Mouse (Mus musculus): ENCODE measurements around the gene Sun3. TPM values are rescaled to one million over a fixed set of nuclear protein-coding genes. Genes with fewer than 3 reads are reported as not detected.
A peak's percentile ranks its signal among the peaks of the same experiment; 100 is the strongest.

The Sun3 gene
- polyA plus RNA-seq, 1 experiment = not detected

DNA sequence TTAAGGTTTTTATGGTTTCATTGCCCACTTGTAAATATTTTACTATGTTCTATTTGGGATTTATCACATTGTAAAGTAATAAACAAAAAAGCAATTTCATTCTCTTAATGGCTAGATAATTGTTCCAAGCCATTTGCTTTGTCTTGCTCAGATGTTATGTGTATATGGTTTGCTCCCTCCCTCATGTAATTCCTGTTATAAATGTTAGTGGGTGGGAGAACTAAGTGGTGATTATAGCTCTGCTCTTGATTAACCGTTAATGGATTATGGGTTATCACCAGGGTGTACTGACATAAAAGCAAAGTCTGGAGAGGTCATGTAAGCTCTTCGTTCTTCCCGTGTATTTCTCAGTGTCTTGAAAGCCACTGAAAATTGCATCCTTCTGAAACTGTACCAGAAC, 34.1 kb downstream of the Sun3 start:
- no peak for TF ChIP-seq CTCF (IDR thresholded peaks at IDR 0.05; ENCODE audit: control insufficient read depth, insufficient read depth, low read length)
- no peak for TF ChIP-seq POLR2A (IDR thresholded peaks at IDR 0.05; ENCODE audit: borderline replicate concordance, control insufficient read depth, low read depth, low read length)
- H3K27ac ChIP-seq (ENCODE audit: control insufficient read depth, insufficient read depth, low read depth, low read length, poor library complexity) = no peak overlapping the region
- 74% methylated on average over 3 of the region's 3 CpGs for WGBS

DNA sequence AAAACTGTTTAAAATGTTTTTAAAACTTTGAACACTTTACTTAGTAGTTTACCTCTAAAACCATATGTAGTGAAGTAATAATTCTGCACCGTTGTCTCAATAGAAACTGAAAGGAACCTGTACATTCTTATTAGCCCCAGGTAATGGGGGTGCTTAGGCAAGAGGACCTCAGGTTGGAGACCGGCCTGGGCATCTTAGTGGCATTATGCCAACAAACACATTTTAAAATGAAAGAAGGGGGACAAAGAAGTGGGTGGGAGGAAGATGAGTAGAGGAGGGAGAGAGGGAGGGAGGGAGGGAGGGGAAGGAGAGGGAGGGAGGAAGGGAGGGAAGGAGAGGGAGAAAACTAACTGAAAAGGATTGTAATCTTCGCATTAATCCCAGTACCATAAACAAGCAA, 37.4 kb downstream of the Sun3 start:
- Histone ChIP-seq H3K27ac (ENCODE audit: control insufficient read depth, insufficient read depth, low read depth, low read length, poor library complexity) (no peak overlapping the region), H3K4me1 (ENCODE audit: control insufficient read depth, insufficient read depth, low read length) (no peaks in the 10 kb centered on the region), H3K4me3 (replicated peaks; ENCODE audit: control insufficient read depth, low read depth, low read length) (peak overlapping the region; percentile 91)
- TF ChIP-seq CTCF (IDR thresholded peaks at IDR 0.05; ENCODE audit: control insufficient read depth, insufficient read depth, low read length) = no peak
- no peak for TF ChIP-seq POLR2A (IDR thresholded peaks at IDR 0.05; ENCODE audit: borderline replicate concordance, control insufficient read depth, low read depth, low read length)
- WGBS = 0% methylated on average over 3 of the region's 3 CpGs

More for the DNA sequence above, 34.1 kb downstream of the Sun3 start:
- Histone ChIP-seq H3K4me3 (replicated peaks; ENCODE audit: control insufficient read depth, low read depth, low read length) (no peak overlapping the region), H3K4me1 (ENCODE audit: control insufficient read depth, insufficient read depth, low read length) (no peaks in the 10 kb centered on the region)

DNA sequence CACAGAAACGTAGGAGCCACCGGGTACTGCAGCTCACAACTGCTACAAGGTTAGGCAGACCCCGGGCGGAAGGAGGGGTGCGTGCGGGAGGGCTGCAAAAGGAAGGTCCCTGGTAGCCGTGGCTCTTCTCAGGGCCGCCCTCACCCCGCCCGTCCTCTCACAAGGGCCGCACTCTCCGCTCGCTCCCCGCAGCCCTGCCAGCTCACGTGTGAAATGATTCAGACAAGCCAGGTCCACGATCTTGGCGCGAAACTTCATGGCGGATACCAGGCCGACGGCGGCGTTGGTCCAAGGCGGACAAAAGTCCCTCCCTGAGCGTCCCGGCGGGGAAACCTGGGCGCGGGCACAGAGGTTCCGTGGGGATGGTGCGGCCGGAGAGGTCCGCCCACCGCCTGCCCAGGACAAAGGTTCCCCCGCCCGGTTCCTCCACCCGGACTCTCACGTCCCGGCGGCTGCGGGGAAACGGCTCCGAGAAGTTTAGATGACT, 37.9 kb downstream of the Sun3 start, which contains the start of gene Hus1:
Gene Hus1, minus strand, starts transcription at position 339 of the 487 bp plus-strand sequence.
- peak within 1 kb of the TSS; percentile 57 for H3K27ac ChIP-seq (ENCODE audit: control insufficient read depth, insufficient read depth, low read depth, low read length, poor library complexity)
- H3K4me3 ChIP-seq (replicated peaks; ENCODE audit: control insufficient read depth, low read depth, low read length) = peak within 1 kb of the TSS; percentile 91
- under 1% methylated on average over 43 of the region's 43 CpGs for WGBS
- H3K4me1 ChIP-seq (ENCODE audit: control insufficient read depth, insufficient read depth, low read length) = no peaks in the 10 kb centered on the region
- TF ChIP-seq CTCF (IDR thresholded peaks at IDR 0.05; ENCODE audit: control insufficient read depth, insufficient read depth, low read length) (no peak), POLR2A (IDR thresholded peaks at IDR 0.05; ENCODE audit: borderline replicate concordance, control insufficient read depth, low read depth, low read length) (peak; percentile 90)

DNA sequence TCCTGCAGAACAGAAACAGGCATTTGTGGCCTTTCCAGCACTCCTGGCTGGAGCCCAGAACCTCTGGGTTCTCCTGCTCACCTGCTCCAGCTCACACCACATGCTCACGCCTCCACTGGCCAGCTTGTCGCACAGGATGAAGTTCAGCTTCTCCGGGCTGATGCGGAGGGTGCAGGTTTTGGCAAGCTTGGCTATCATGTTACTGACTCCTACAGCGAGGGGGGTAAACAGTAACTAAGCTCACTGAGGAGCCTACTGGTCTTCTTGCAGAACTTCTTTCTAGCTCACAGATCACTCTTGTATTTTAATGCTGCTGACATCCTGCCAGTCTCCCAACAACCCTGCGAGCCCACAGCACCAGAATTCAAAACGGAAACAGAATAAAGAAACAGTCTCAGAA, 38.4 kb downstream of the Sun3 start:
- Histone ChIP-seq H3K4me1 (ENCODE audit: control insufficient read depth, insufficient read depth, low read length) (no peaks in the 10 kb centered on the region), H3K27ac (ENCODE audit: control insufficient read depth, insufficient read depth, low read depth, low read length, poor library complexity) (peak overlapping the region; percentile 57), H3K4me3 (replicated peaks; ENCODE audit: control insufficient read depth, low read depth, low read length) (peak overlapping the region; percentile 91)
- 0% methylated on average over 7 of the region's 7 CpGs for WGBS
- TF ChIP-seq POLR2A (IDR thresholded peaks at IDR 0.05; ENCODE audit: borderline replicate concordance, control insufficient read depth, low read depth, low read length) (no peak), CTCF (IDR thresholded peaks at IDR 0.05; ENCODE audit: control insufficient read depth, insufficient read depth, low read length) (no peak)

DNA sequence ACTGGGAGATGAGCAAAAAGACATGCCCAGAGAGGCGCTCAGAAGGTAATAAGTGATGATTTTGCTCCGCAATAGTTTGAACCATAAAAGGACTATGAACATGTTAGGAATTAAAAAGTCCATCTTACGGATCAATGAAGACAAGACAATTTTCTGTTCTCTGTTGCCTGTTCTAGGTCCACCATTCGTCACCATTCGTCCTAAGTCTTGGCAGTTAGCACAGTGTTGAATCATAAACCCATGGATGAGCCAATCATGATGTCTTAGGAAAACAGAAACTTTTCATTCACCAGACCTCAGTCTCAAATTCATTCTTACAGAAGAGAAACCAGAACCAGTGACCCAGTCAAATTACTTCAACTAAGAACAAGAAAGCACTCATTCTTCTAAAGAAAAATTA, 40.0 kb downstream of the Sun3 start:
- H3K4me1 ChIP-seq (ENCODE audit: control insufficient read depth, insufficient read depth, low read length) = no peaks in the 10 kb centered on the region
- WGBS = 90% methylated on average over 5 of the region's 5 CpGs
- TF ChIP-seq CTCF (IDR thresholded peaks at IDR 0.05; ENCODE audit: control insufficient read depth, insufficient read depth, low read length) = no peak
- H3K27ac ChIP-seq (ENCODE audit: control insufficient read depth, insufficient read depth, low read depth, low read length, poor library complexity) = no peak overlapping the region
- no peak overlapping the region for H3K4me3 ChIP-seq (replicated peaks; ENCODE audit: control insufficient read depth, low read depth, low read length)

DNA sequence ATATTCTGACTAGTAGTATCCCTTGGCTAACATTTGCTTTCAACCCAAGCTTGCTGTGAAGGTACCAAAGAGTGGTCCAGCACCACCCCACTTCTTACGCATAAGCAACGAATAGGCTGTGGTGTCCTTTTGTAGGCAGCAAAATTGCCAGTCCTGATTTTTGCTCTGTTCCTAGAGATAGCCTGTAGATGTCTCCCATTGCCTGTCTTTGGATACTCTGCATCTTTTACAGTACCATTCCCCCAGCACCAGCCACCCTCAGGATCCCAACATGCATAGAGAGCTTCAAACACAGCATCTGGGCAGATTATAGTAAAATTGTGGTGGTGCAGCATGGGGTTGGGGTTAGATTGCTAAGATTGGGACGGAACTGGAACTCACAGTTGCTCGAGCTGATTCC, 60.7 kb downstream of the Sun3 start:
- no peaks in the 10 kb centered on the region; the same call in 1 of the 2 replicates for H3K4me1 ChIP-seq (ENCODE audit: control insufficient read depth, insufficient read depth, low read length)
- H3K4me3 ChIP-seq (replicated peaks; ENCODE audit: control insufficient read depth, low read depth, low read length) = no peak overlapping the region
- no peak overlapping the region for H3K27ac ChIP-seq (ENCODE audit: control insufficient read depth, insufficient read depth, low read depth, low read length, poor library complexity)
- no peak for TF ChIP-seq CTCF (IDR thresholded peaks at IDR 0.05; ENCODE audit: control insufficient read depth, insufficient read depth, low read length)
- TF ChIP-seq POLR2A (IDR thresholded peaks at IDR 0.05; ENCODE audit: borderline replicate concordance, control insufficient read depth, low read depth, low read length) = no peak
- WGBS = 74% methylated on average over 4 of the region's 4 CpGs

DNA sequence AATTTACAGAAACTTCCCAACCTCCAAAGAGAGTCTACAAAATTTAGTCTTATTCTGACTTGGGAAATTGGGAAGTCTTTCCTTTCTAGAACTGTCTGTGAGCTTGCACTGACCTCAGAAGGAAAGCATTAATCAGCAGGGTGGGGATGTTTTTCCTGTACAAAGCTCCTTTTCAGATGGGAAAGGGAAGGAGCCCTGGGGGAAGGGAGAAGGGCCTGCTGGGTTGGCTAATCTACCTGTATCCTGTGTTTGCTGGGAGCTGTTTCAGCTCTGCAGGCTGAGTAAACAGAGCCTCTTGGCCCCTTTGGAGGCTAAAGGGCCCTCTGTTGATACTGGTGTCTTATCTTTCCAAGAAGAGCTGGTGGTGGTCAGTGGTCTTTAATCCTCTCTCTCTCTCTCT, 62.7 kb downstream of the Sun3 start:
- Histone ChIP-seq H3K4me3 (replicated peaks; ENCODE audit: control insufficient read depth, low read depth, low read length) (no peak overlapping the region), H3K4me1 (ENCODE audit: control insufficient read depth, insufficient read depth, low read length) (no peaks in the 10 kb centered on the region; the same call in 1 of the 2 replicates), H3K27ac (ENCODE audit: control insufficient read depth, insufficient read depth, low read depth, low read length, poor library complexity) (no peak overlapping the region)
- TF ChIP-seq CTCF (IDR thresholded peaks at IDR 0.05; ENCODE audit: control insufficient read depth, insufficient read depth, low read length) = no peak
- no peak for TF ChIP-seq POLR2A (IDR thresholded peaks at IDR 0.05; ENCODE audit: borderline replicate concordance, control insufficient read depth, low read depth, low read length)

DNA sequence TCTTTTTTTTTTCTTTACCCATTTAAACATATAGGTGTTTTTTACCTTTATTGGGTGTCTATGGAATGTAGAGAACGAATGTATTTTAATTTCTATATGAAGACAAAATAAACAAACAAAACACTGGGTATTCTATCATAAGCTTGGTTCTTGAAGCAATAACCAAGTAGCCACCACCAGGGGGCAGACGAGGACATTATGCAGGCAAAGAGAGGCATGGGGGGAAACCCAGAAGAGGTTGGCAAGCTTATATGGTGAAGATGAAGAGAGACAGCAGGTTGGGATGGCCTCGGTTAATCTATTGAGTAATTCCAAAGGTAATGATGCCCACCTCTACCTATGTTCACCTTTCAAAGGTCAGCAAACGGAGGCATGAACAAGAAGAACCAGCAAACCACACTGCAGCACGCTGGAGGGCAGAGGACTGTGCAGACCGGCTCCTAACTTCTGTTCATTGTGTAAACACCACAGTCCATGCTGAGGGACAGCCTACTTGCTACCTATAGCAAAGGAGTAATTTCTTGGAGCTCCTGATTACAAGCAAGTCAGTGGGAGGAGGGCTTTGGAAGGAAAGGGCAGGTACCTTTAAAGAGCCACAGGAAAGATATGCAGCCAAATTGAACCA, 65.4 kb downstream of the Sun3 start:
- Histone ChIP-seq H3K4me1 (ENCODE audit: control insufficient read depth, insufficient read depth, low read length) (no peaks in the 10 kb centered on the region; the same call in 1 of the 2 replicates), H3K27ac (ENCODE audit: control insufficient read depth, insufficient read depth, low read depth, low read length, poor library complexity) (no peak overlapping the region), H3K4me3 (replicated peaks; ENCODE audit: control insufficient read depth, low read depth, low read length) (no peak overlapping the region)
- 40% methylated on average over 6 of the region's 6 CpGs for WGBS
- TF ChIP-seq POLR2A (IDR thresholded peaks at IDR 0.05; ENCODE audit: borderline replicate concordance, control insufficient read depth, low read depth, low read length) = no peak
- peak; percentile 66 for TF ChIP-seq CTCF (IDR thresholded peaks at IDR 0.05; ENCODE audit: control insufficient read depth, insufficient read depth, low read length)

DNA sequence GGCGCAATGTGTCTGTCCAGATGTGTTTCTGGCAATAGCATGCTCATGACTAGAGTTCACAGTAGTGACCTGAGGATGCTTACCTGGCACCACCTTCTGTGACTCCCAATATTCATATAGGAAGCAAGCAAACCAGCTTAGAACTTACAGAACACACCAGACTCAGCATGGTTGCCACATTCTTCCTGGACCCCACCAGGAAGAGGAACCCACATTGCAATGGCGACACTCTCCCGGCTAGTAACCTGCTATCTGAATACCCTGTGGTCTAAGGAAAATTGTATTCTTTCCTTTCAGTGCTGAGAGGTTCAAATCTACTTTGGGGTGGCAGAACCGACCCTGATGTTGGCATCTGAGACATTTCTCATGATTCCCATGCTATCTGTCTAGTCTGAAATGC, 70.6 kb downstream of the Sun3 start:
- Histone ChIP-seq H3K4me1 (ENCODE audit: control insufficient read depth, insufficient read depth, low read length) (no peaks in the 10 kb centered on the region; the same call in 1 of the 2 replicates), H3K4me3 (replicated peaks; ENCODE audit: control insufficient read depth, low read depth, low read length) (no peak overlapping the region), H3K27ac (ENCODE audit: control insufficient read depth, insufficient read depth, low read depth, low read length, poor library complexity) (no peak overlapping the region)
- TF ChIP-seq POLR2A (IDR thresholded peaks at IDR 0.05; ENCODE audit: borderline replicate concordance, control insufficient read depth, low read depth, low read length) (no peak), CTCF (IDR thresholded peaks at IDR 0.05; ENCODE audit: control insufficient read depth, insufficient read depth, low read length) (no peak)
- WGBS = 44% methylated on average over 4 of the region's 4 CpGs
